ENCODE assay signal across 12 mouse cellular contexts in genomic region chr11:61486458-61487219, GRCm38 (mm10). TPM values are rescaled to one million over a fixed set of nuclear protein-coding genes. Genes with fewer than 3 reads are reported as not detected.
DNase-seq lines count a peak whose midpoint lies in the region; ATAC-seq and TF ChIP-seq lines count a peak whose summit lies in the region.
"Had no signal": no experiment of that assay in that cellular context is flagged by ENCODE, and none has a peak within 500 bp of the region (broad histone marks: within the 10 kb centered on the region; RNA-seq: fewer than 3 reads in every experiment).

No protein-coding gene starts in this region.

- H3K27ac ChIP-seq in heart, embryonic 15.5 days: peak overlapping the region; percentile 83
- no peak overlapping the region for H3K27ac ChIP-seq in neural tube, embryonic 11.5 days (ENCODE audit: low read depth, low read length)
- H3K27ac ChIP-seq in intestine, postnatal 0 days (ENCODE audit: low read depth, low read length): no peak overlapping the region
- H3K27ac ChIP-seq in stomach, postnatal 0 days (replicated peaks): peak overlapping the region; percentile 92

- peaks cover 37% of the 10 kb centered on the region for H3K36me3 ChIP-seq in heart, embryonic 15.5 days
- H3K36me3 ChIP-seq in neural tube, embryonic 11.5 days (ENCODE audit: control insufficient read depth, insufficient read depth, low read length): peaks cover 22% of the 10 kb centered on the region
- peaks cover 38% of the 10 kb centered on the region for H3K36me3 ChIP-seq in intestine, postnatal 0 days (ENCODE audit: control insufficient read depth, insufficient read depth)
- H3K36me3 ChIP-seq in stomach, postnatal 0 days (ENCODE audit: control insufficient read depth, insufficient read depth, low read length): peaks cover 15% of the 10 kb centered on the region

- no peak for DNase-seq in heart, adult 8-10 months (ENCODE audit: low spot score)
- DNase-seq in neural tube, embryonic 11.5 days (ENCODE audit: low spot score): no peak
- DNase-seq in neural tube, embryonic 10.5 days (ENCODE audit: extremely low spot score, low spot score): no peak
- DNase-seq in stomach, postnatal 0 days (ENCODE audit: low spot score): no peak
- no peak for DNase-seq in urinary bladder, postnatal 25 days (ENCODE audit: low spot score)
- no peak for DNase-seq in frontal cortex, postnatal 25 days (ENCODE audit: low spot score in 2 of 2)
- DNase-seq: liver had no signal

- no peak overlapping the region for H3K9ac ChIP-seq in heart, embryonic 15.5 days
- peak overlapping the region; percentile 14; the same call in 1 of the 2 replicates for H3K9ac ChIP-seq in neural tube, embryonic 11.5 days (ENCODE audit: low read length)
- no peak overlapping the region for H3K9ac ChIP-seq in intestine, postnatal 0 days (ENCODE audit: low read depth, low read length)
- peak overlapping the region; percentile 56 for H3K9ac ChIP-seq in stomach, postnatal 0 days (ENCODE audit: low read length)

- H3K4me2 ChIP-seq in heart, embryonic 15.5 days: peak overlapping the region; percentile 51
- H3K4me2 ChIP-seq in neural tube, embryonic 11.5 days (ENCODE audit: low read depth): peak overlapping the region; percentile 41
- peak overlapping the region; percentile 51 for H3K4me2 ChIP-seq in intestine, postnatal 0 days (replicated peaks; ENCODE audit: low read depth)
- peak overlapping the region; percentile 51 for H3K4me2 ChIP-seq in stomach, postnatal 0 days (replicated peaks; ENCODE audit: low read depth)

- WGBS in heart, embryonic 15.5 days: 83% methylated on average over 14 of the region's 14 CpGs
- 92% methylated on average over 14 of the region's 14 CpGs for WGBS in neural tube, embryonic 11.5 days
- 81% methylated on average over 14 of the region's 14 CpGs for WGBS in intestine, postnatal 0 days
- WGBS in stomach, postnatal 0 days: 68% methylated on average over 14 of the region's 14 CpGs

- H3K4me3 ChIP-seq in heart, embryonic 15.5 days: peak overlapping the region; percentile 41
- peak overlapping the region; percentile 24; the same call in 1 of the 2 replicates for H3K4me3 ChIP-seq in neural tube, embryonic 11.5 days (ENCODE audit: low read depth, low read length)
- H3K4me3 ChIP-seq in intestine, postnatal 0 days (ENCODE audit: low read depth, low read length): peak overlapping the region; percentile 17; the same call in 1 of the 2 replicates
- H3K4me3 ChIP-seq in stomach, postnatal 0 days (ENCODE audit: low read depth, low read length): peak overlapping the region; percentile 36

- no peaks in the 10 kb centered on the region for H3K27me3 ChIP-seq in heart, embryonic 15.5 days
- no peaks in the 10 kb centered on the region for H3K27me3 ChIP-seq in neural tube, embryonic 11.5 days (ENCODE audit: control insufficient read depth, insufficient read depth, low read length)
- H3K27me3 ChIP-seq in intestine, postnatal 0 days (replicated peaks; ENCODE audit: control insufficient read depth, insufficient read depth, low read length): no peaks in the 10 kb centered on the region
- no peaks in the 10 kb centered on the region for H3K27me3 ChIP-seq in stomach, postnatal 0 days (ENCODE audit: control insufficient read depth, insufficient read depth, low read length)

- ATAC-seq in heart, embryonic 15.5 days (replicated peaks; ENCODE audit: insufficient number of reproducible peaks, insufficient read depth, low FRiP score, low read depth): no peak
- no peak for ATAC-seq in neural tube, embryonic 11.5 days (ENCODE audit: insufficient read depth, low FRiP score, low TSS enrichment)
- no peak for ATAC-seq in intestine, postnatal 0 days
- no peak for ATAC-seq in stomach, postnatal 0 days (ENCODE audit: low FRiP score, low TSS enrichment)

- H3K4me1 ChIP-seq in heart, embryonic 15.5 days (replicated peaks): peaks cover 34% of the 10 kb centered on the region
- peaks cover 16% of the 10 kb centered on the region for H3K4me1 ChIP-seq in neural tube, embryonic 11.5 days (ENCODE audit: control insufficient read depth, insufficient read depth, low read length)
- H3K4me1 ChIP-seq in intestine, postnatal 0 days (replicated peaks; ENCODE audit: control insufficient read depth, insufficient read depth, low read length): no peaks in the 10 kb centered on the region
- peaks cover 4% of the 10 kb centered on the region; the same call in 1 of the 2 replicates for H3K4me1 ChIP-seq in stomach, postnatal 0 days (replicated peaks; ENCODE audit: control insufficient read depth, insufficient read depth)

- TF ChIP-seq EP300 in stomach, postnatal 0 days (optimal IDR thresholded peaks at IDR 0.05): no peak

- H3K9me3 ChIP-seq in heart, embryonic 15.5 days (replicated peaks): no peaks in the 10 kb centered on the region
- no peaks in the 10 kb centered on the region for H3K9me3 ChIP-seq in neural tube, embryonic 11.5 days (ENCODE audit: control insufficient read depth, low read length)
- no peaks in the 10 kb centered on the region for H3K9me3 ChIP-seq in intestine, postnatal 0 days (ENCODE audit: control insufficient read depth)
- no peaks in the 10 kb centered on the region for H3K9me3 ChIP-seq in stomach, postnatal 0 days (ENCODE audit: control insufficient read depth, low read length)

- no peak for TF ChIP-seq CTCF in intestine, postnatal 0 days (IDR thresholded peaks at IDR 0.05; ENCODE audit: low read depth)
- no peak for TF ChIP-seq CTCF in stomach, postnatal 0 days (IDR thresholded peaks at IDR 0.05; ENCODE audit: low read depth)

RNA-seq across cellular contexts. Expression of gene Mfap4, which starts 1.4 kb away (rescaled TPM):
- polyA plus RNA-seq in heart, embryonic 15.5 days (2015; fragmentation: Nextera tagmentation; extraction: Ambion mirVana): 160 and 252 TPM in 2 replicates
- 10 to 100 TPM in 2 of 4 experiments, 1 to 10 TPM in 2; 7.9 to 11.9 (median 9.9) TPM for total RNA-seq in heart, adult 8-10 months (2022)
- 119 and 127 TPM in 2 replicates for polyA plus RNA-seq in neural tube, embryonic 11.5 days (2014; fragmentation: Nextera tagmentation; extraction: Ambion mirVana)
- 78.2 and 97.0 TPM in 2 replicates for polyA plus RNA-seq in intestine, postnatal 0 days (2015; fragmentation: Nextera tagmentation; extraction: Ambion mirVana)
- 174 and 184 TPM in 2 replicates for polyA plus RNA-seq in stomach, postnatal 0 days (2015; fragmentation: Nextera tagmentation; extraction: Ambion mirVana)
- total RNA-seq: granulocyte monocyte progenitor cell, adult 5-6 weeks; monocyte, adult 5-6 weeks had no signal

RNA-seq across cellular contexts. Expression of gene Mapk7, which starts 7.6 kb away (rescaled TPM):
- 23.0 and 33.4 TPM in 2 replicates for polyA plus RNA-seq in heart, embryonic 15.5 days (2015; fragmentation: Nextera tagmentation; extraction: Ambion mirVana)
- 1 to 10 TPM; 4.3 to 5.1 (median 4.7) TPM for total RNA-seq in heart, adult 8-10 months (2022)
- 70.1 and 76.7 TPM in 2 replicates for polyA plus RNA-seq in neural tube, embryonic 11.5 days (2014; fragmentation: Nextera tagmentation; extraction: Ambion mirVana)
- 14.5 and 16.2 TPM in 2 replicates for polyA plus RNA-seq in intestine, postnatal 0 days (2015; fragmentation: Nextera tagmentation; extraction: Ambion mirVana)
- polyA plus RNA-seq in stomach, postnatal 0 days (2015; fragmentation: Nextera tagmentation; extraction: Ambion mirVana): 14.5 and 15.4 TPM in 2 replicates

RNA-seq across cellular contexts. Expression of gene B9d1, which starts 18.3 kb away (rescaled TPM):
- polyA plus RNA-seq in heart, embryonic 15.5 days (2015; fragmentation: Nextera tagmentation; extraction: Ambion mirVana): 11.1 and 15.8 TPM in 2 replicates
- total RNA-seq in heart, adult 8-10 months (2022): 10 to 100 TPM in 1 of 4 experiments, 1 to 10 TPM in 3; 7.9 to 11.2 (median 8.3) TPM
- 40.5 and 45.8 TPM in 2 replicates for polyA plus RNA-seq in neural tube, embryonic 11.5 days (2014; fragmentation: Nextera tagmentation; extraction: Ambion mirVana)
- 6.1 TPM in 2 replicates for polyA plus RNA-seq in intestine, postnatal 0 days (2015; fragmentation: Nextera tagmentation; extraction: Ambion mirVana)
- polyA plus RNA-seq in stomach, postnatal 0 days (2015; fragmentation: Nextera tagmentation; extraction: Ambion mirVana): 11.3 and 11.9 TPM in 2 replicates
- total RNA-seq: granulocyte monocyte progenitor cell, adult 5-6 weeks; monocyte, adult 5-6 weeks had no signal

RNA-seq across cellular contexts. Expression of gene Rnf112, which starts 32.7 kb away (rescaled TPM):
- polyA plus RNA-seq in heart, embryonic 15.5 days (2015; fragmentation: Nextera tagmentation; extraction: Ambion mirVana): 0.35 and 0.42 TPM in 2 replicates
- under 1 TPM in 3 of 4 experiments, not detected in 1; 0.12 to 0.14 (median 0.14) TPM for total RNA-seq in heart, adult 8-10 months (2022)
- 1.4 and 1.5 TPM in 2 replicates for polyA plus RNA-seq in neural tube, embryonic 11.5 days (2014; fragmentation: Nextera tagmentation; extraction: Ambion mirVana)
- 0.56 and 0.69 TPM in 2 replicates for polyA plus RNA-seq in intestine, postnatal 0 days (2015; fragmentation: Nextera tagmentation; extraction: Ambion mirVana)
- polyA plus RNA-seq in stomach, postnatal 0 days (2015; fragmentation: Nextera tagmentation; extraction: Ambion mirVana): 0.84 and 1.3 TPM in 2 replicates
- total RNA-seq: granulocyte monocyte progenitor cell, adult 5-6 weeks; monocyte, adult 5-6 weeks had no signal
- polyA plus RNA-seq: thymus, postnatal 0 days had no signal

Comparison
In these comparisons a context has a peak if more than half of its experiments do, and no peak if none do; other contexts are left out.
1. H3K27ac ChIP-seq: peak in heart, embryonic 15.5 days (single experiment) and stomach, postnatal 0 days (single experiment); none in neural tube, embryonic 11.5 days (single experiment) and intestine, postnatal 0 days (single experiment).
2. H3K9ac ChIP-seq: peak in neural tube, embryonic 11.5 days (single experiment) and stomach, postnatal 0 days (single experiment); none in heart, embryonic 15.5 days (single experiment) and intestine, postnatal 0 days (single experiment).
3. Peak in every context shown above with its lines, with median percentiles within 50 percentile points of each other: H3K4me2 ChIP-seq and H3K4me3 ChIP-seq.